Mouse (Mus musculus) cerebellum, adult 8-10 months (tissue): ENCODE results near the gene C330007P06Rik.

Experiments used
- DNase-seq: peaks from one replicate; pipeline ENCODE4 v3.0.0; 2022

Gene C330007P06Rik

DNA sequence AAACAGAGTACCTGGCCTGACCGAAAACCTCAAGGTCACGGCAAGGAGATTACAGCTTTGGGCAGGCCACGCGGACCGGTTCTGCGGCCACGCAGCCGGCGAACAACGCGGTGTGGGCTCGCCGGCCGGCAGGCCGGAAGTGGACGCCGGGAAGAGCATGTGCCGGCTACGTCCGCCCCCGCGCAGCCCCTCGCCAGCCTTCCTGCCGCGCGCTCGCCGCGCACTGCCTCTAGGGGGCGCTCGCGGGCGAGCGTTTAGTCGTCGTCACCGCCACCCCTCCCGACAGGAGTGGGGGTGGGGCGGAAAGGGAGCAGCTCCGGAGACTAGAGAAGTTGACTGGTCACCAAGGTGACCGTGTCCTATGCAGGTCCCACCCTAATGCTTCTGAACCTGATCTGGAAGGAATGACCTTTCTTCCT, 77.7 kb downstream of the C330007P06Rik start:
- DNase-seq = peak; percentile 78

GRCm38 (mm10) chrX:36795424-36796162, 78.3 kb downstream of the C330007P06Rik start, which contains the start of gene Slc25a5:
TSS of gene Slc25a5 (plus strand) at chrX:36795651.
- peak; percentile 78 for DNase-seq

GRCm38 (mm10) chrX:36794571-36794970, 79.3 kb downstream of the C330007P06Rik start:
- DNase-seq = no peak

- DNase-seq = no peak
Observed at GRCm38 (mm10) chrX:36789360-36789759, 84.6 kb downstream of the C330007P06Rik start.

GRCm38 (mm10) chrX:36777694-36778093, 96.2 kb downstream of the C330007P06Rik start:
- no peak for DNase-seq

DNA sequence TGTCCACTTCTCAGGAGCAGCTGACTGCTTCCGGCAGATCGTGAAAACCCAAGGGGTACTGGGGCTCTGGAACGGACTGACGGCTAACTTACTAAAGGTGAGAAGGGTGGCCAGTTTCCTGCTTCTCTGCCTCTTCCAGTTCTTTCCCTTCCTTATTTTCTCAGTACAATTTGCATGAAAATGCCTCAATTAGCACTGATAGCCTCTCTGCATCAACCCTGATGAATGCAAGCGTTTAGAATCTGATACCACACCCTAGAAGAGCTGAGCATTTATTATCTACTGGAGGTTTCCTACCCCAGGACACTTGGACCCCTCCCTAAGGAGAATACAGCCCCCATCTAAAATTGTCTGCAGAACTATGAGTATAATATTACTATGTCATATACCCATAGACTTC, 98.4 kb downstream of the C330007P06Rik start:
- no peak for DNase-seq
